Mouse (Mus musculus) neural tube, embryonic 14.5 days (tissue): Measurements from ENCODE around the gene Ubr4. TPM values are rescaled to one million over a fixed set of nuclear protein-coding genes. Genes with fewer than 3 reads are reported as not detected.

ENCODE experiments used
- ATAC-seq: fragments of 200-750 bp; cut with Nextera tagmentation; 2 replicates; pipeline ENCODE4 v1.8.0; 2017; ENCODE audit warnings: low read depth, mild to moderate bottlenecking, moderate TSS enrichment, moderate library complexity
- H3K27ac ChIP-seq: fragments of 300-500 bp; sonication (generic); 2 replicates; pipeline ENCODE4 v1.5.1; 2014; ENCODE audit warnings: low read depth, mild to moderate bottlenecking, control low read depth, low read length, moderate library complexity, mixed read lengths
- H3K27me3 ChIP-seq: fragments of 300-500 bp; sonication (generic); 2 replicates; pipeline ENCODE4 v1.6.1; 2014; ENCODE audit warnings: low read length; ENCODE audit not compliant: control insufficient read depth, insufficient read depth
- H3K36me3 ChIP-seq: fragments of 300-500 bp; sonication (generic); 2 replicates; pipeline ENCODE4 v1.6.1; 2014; ENCODE audit warnings: low read length, mixed read lengths; ENCODE audit not compliant: control insufficient read depth, insufficient read depth
- H3K4me1 ChIP-seq: fragments of 300-500 bp; sonication (generic); 2 replicates; pipeline ENCODE4 v1.6.1; 2014; ENCODE audit warnings: low read length; ENCODE audit not compliant: control insufficient read depth, insufficient read depth
- H3K4me2 ChIP-seq: fragments of 300-500 bp; sonication (generic); 2 replicates; pipeline ENCODE4 v1.6.1; 2014; ENCODE audit warnings: mild to moderate bottlenecking, low read depth, low read length, control low read depth
- H3K4me3 ChIP-seq: fragments of 300-500 bp; sonication (generic); 2 replicates; pipeline ENCODE4 v1.5.1; 2014; ENCODE audit warnings: low read depth, low read length, control low read depth, mixed read lengths
- H3K9ac ChIP-seq: fragments of 300-500 bp; sonication (generic); replicated peaks from 2 replicates; pipeline ENCODE4 v1.6.1; 2014; ENCODE audit warnings: low read depth, mild to moderate bottlenecking, control low read depth, low read length, mixed read lengths
- H3K9me3 ChIP-seq: fragments of 300-500 bp; sonication (generic); 2 replicates; pipeline ENCODE4 v1.6.1; 2016; ENCODE audit warnings: low read length; ENCODE audit not compliant: control insufficient read depth
- WGBS: fragments of 180-500 bp; shearing (Covaris S2); extraction: QIAGEN DNeasy Blood & Tissue Kit; methylation state at CpG from one replicate; pipeline ENCODE4 v1.1.7; 2014; 5-methylcytosine and 5-hydroxymethylcytosine counted together
- polyA plus RNA-seq: library from polyadenylated mRNA; unstranded; fragments of >200 nt; fragmentation: Nextera tagmentation; extraction: Ambion mirVana; gene quantifications from 2 replicates; pipeline ENCODE4 v1.2.1, GENCODE M21; 2014

Gene Ubr4
- polyA plus RNA-seq: 99.2 and 109 TPM in 2 replicates

- WGBS: under 1% methylated on average over 59 of the region's 64 CpGs
- ATAC-seq: peak; percentile 96
- peak within 1 kb of the TSS; percentile 87 for H3K9ac ChIP-seq
- peak within 1 kb of the TSS; percentile 98 for H3K4me2 ChIP-seq
- peak within 1 kb of the TSS; percentile 94 for H3K27ac ChIP-seq
- peak within 1 kb of the TSS; percentile 78 for H3K4me3 ChIP-seq
- peaks cover 12% of the 10 kb centered on the region for H3K4me1 ChIP-seq
- no peaks in the 10 kb centered on the region for H3K27me3 ChIP-seq
- peaks cover 20% of the 10 kb centered on the region for H3K36me3 ChIP-seq
- H3K9me3 ChIP-seq: no peaks in the 10 kb centered on the region
Measured at GRCm38 (mm10) chr4:139351931-139352711, at the start of gene Ubr4, which contains the start of the genes Mrto4 and Emc1. Gene Ubr4, plus strand, starts transcription at chr4:139352609. Gene Mrto4, minus strand, starts transcription at chr4:139352576. Gene Emc1, plus strand, starts transcription at chr4:139352587.

GRCm38 (mm10) chr4:139305521-139305920 lies 46.9 kb upstream of the Ubr4 start:
- Histone ChIP-seq H3K27ac (no peak overlapping the region), H3K27me3 (no peaks in the 10 kb centered on the region), H3K9ac (no peak overlapping the region), H3K4me2 (no peak overlapping the region), H3K4me3 (no peak overlapping the region), H3K4me1 (peaks cover 6% of the 10 kb centered on the region), H3K9me3 (no peaks in the 10 kb centered on the region), H3K36me3 (peaks cover 7% of the 10 kb centered on the region)
- 97% methylated on average over 3 of the region's 3 CpGs for WGBS
- no peak for ATAC-seq

- Histone ChIP-seq H3K9me3 (no peaks in the 10 kb centered on the region), H3K4me3 (no peak overlapping the region), H3K4me2 (no peak overlapping the region), H3K27ac (no peak overlapping the region), H3K4me1 (peaks cover 15% of the 10 kb centered on the region), H3K36me3 (no peaks in the 10 kb centered on the region), H3K27me3 (no peaks in the 10 kb centered on the region), H3K9ac (no peak overlapping the region)
- no peak for ATAC-seq
- WGBS: 79% methylated on average over 5 of the region's 5 CpGs
Measured at GRCm38 (mm10) chr4:139307916-139308315, 44.5 kb upstream of the Ubr4 start.

- Histone ChIP-seq H3K9ac (peak overlapping the region; percentile 79), H3K4me1 (peaks cover 15% of the 10 kb centered on the region), H3K9me3 (no peaks in the 10 kb centered on the region), H3K27ac (no peak overlapping the region), H3K36me3 (peaks cover 4% of the 10 kb centered on the region; the same call in 1 of the 2 replicates), H3K4me3 (peak overlapping the region; percentile 88), H3K27me3 (no peaks in the 10 kb centered on the region), H3K4me2 (peak overlapping the region; percentile 97)
- WGBS: 17% methylated on average over 6 of the region's 6 CpGs
- ATAC-seq: no peak
Measured at GRCm38 (mm10) chr4:139309651-139310050, 42.8 kb upstream of the Ubr4 start.

- Histone ChIP-seq H3K9ac (peak within 1 kb of the TSS; percentile 79), H3K4me1 (peaks cover 15% of the 10 kb centered on the region), H3K4me3 (peak within 1 kb of the TSS; percentile 88), H3K36me3 (peaks cover 8% of the 10 kb centered on the region; the same call in 1 of the 2 replicates), H3K27ac (peak within 1 kb of the TSS; percentile 49), H3K4me2 (peak within 1 kb of the TSS; percentile 97), H3K27me3 (no peaks in the 10 kb centered on the region), H3K9me3 (no peaks in the 10 kb centered on the region)
- under 1% methylated on average over 52 of the region's 63 CpGs for WGBS
- peak; percentile 86 for ATAC-seq
Measured at GRCm38 (mm10) chr4:139310171-139310898, 42.1 kb upstream of the Ubr4 start, which contains the start of the genes Pqlc2 and Akr7a5. Gene Pqlc2, minus strand, starts transcription at chr4:139310708. Gene Akr7a5, plus strand, starts transcription at chr4:139310744.

- Histone ChIP-seq H3K9ac (peak overlapping the region; percentile 79), H3K4me1 (peaks cover 15% of the 10 kb centered on the region), H3K4me2 (peak overlapping the region; percentile 97), H3K9me3 (no peaks in the 10 kb centered on the region), H3K4me3 (peak overlapping the region; percentile 88), H3K36me3 (peaks cover 9% of the 10 kb centered on the region; the same call in 1 of the 2 replicates), H3K27ac (peak overlapping the region; percentile 49), H3K27me3 (no peaks in the 10 kb centered on the region)
- ATAC-seq: peak; percentile 72
- WGBS: under 1% methylated on average over 51 of the region's 53 CpGs
Measured at GRCm38 (mm10) chr4:139310899-139311701, 41.3 kb upstream of the Ubr4 start.

GRCm38 (mm10) chr4:139311707-139312106 lies 40.7 kb upstream of the Ubr4 start:
- H3K27me3 ChIP-seq: no peaks in the 10 kb centered on the region
- H3K36me3 ChIP-seq: peaks cover 9% of the 10 kb centered on the region; the same call in 1 of the 2 replicates
- peak overlapping the region; percentile 88 for H3K4me3 ChIP-seq
- H3K4me2 ChIP-seq: peak overlapping the region; percentile 97
- H3K27ac ChIP-seq: no peak overlapping the region
- ATAC-seq: no peak
- H3K4me1 ChIP-seq: peaks cover 15% of the 10 kb centered on the region
- H3K9ac ChIP-seq: peak overlapping the region; percentile 79; the same call in 1 of the 2 replicates
- H3K9me3 ChIP-seq: no peaks in the 10 kb centered on the region
- 23% methylated on average over 14 of the region's 14 CpGs for WGBS

- Histone ChIP-seq H3K4me3 (no peak overlapping the region), H3K27me3 (no peaks in the 10 kb centered on the region), H3K9ac (no peak overlapping the region), H3K9me3 (no peaks in the 10 kb centered on the region), H3K36me3 (peaks cover 9% of the 10 kb centered on the region; the same call in 1 of the 2 replicates), H3K4me1 (peaks cover 15% of the 10 kb centered on the region), H3K4me2 (no peak overlapping the region), H3K27ac (no peak overlapping the region)
- 63% methylated on average over 4 of the region's 4 CpGs for WGBS
- no peak for ATAC-seq
Measured at GRCm38 (mm10) chr4:139312632-139313031, 39.8 kb upstream of the Ubr4 start.
